Mouse (Mus musculus) CH12.LX (cell line): ENCODE results near the gene Cfap99. TPM values are rescaled to one million over a fixed set of nuclear protein-coding genes. Genes with fewer than 3 reads are reported as not detected.

Source experiments
- DNase-seq: peaks from one replicate; pipeline ENCODE4 v3.0.0-alpha.2; 2013; ENCODE audit errors: extremely low read depth
- H3K27ac ChIP-seq: 2 replicates; pipeline ENCODE4 v1.5.1; 2012; ENCODE audit warnings: low read depth, mild to moderate bottlenecking, control low read depth, moderate library complexity; ENCODE audit not compliant: insufficient read depth
- H3K27me3 ChIP-seq: replicated peaks from 2 replicates; pipeline ENCODE3; 2012; ENCODE audit warnings: inconsistent platforms
- H3K36me3 ChIP-seq, 2 experiments: replicated peaks in 1 of 2; 2 replicates each; pipeline versions ENCODE3 to v1.6.1; 2012; ENCODE audit warnings: inconsistent platforms in 1 of 2, low read length in 1 of 2, mild to moderate bottlenecking in 1 of 2, mixed read lengths in 1 of 2, moderate library complexity in 1 of 2; ENCODE audit not compliant: control insufficient read depth in 1 of 2, insufficient read depth in 1 of 2
- H3K4me1 ChIP-seq, 2 experiments: 2 replicates each; pipeline ENCODE4 v1.6.1; 2012; ENCODE audit warnings: inconsistent platforms in 1 of 2, moderate library complexity in 1 of 2; ENCODE audit not compliant: insufficient read depth in 2 of 2, control insufficient read depth in 1 of 2
- H3K4me2 ChIP-seq: 2 replicates; pipeline ENCODE4 v1.6.1; 2012; ENCODE audit warnings: low read depth, mild to moderate bottlenecking, control low read depth; ENCODE audit not compliant: poor library complexity, insufficient read depth, severe bottlenecking
- H3K4me3 ChIP-seq, 3 experiments: fragments of 150-350 bp in 1 of 3; sonication (generic) in 1 of 3; replicated peaks in 1 of 3; 2 replicates each; pipeline versions ENCODE3 to v1.5.1; 2011 to 2012; ENCODE audit warnings: low read depth in 2 of 3, low read length in 2 of 3, mild to moderate bottlenecking in 2 of 3, moderate library complexity in 2 of 3, control low read depth in 1 of 3, improper control_type of control experiment in 1 of 3, inconsistent platforms in 1 of 3, mixed read lengths in 1 of 3; ENCODE audit not compliant: poor library complexity in 1 of 3
- H3K79me2 ChIP-seq: replicated peaks from 2 replicates; pipeline ENCODE4 v1.6.1; 2012; ENCODE audit warnings: mild to moderate bottlenecking, moderate library complexity; ENCODE audit not compliant: control insufficient read depth, poor library complexity, insufficient read depth, severe bottlenecking; ENCODE audit errors: extremely low read depth
- H3K9ac ChIP-seq: 2 replicates; pipeline ENCODE4 v1.6.1; 2012; ENCODE audit warnings: low read depth, mild to moderate bottlenecking, control low read depth, moderate library complexity; ENCODE audit not compliant: insufficient read depth
- H3K9me3 ChIP-seq: replicated peaks from 2 replicates; pipeline ENCODE3; 2012; ENCODE audit warnings: low read length, inconsistent platforms, mixed read lengths
- BHLHE40 ChIP-seq: IDR thresholded peaks from 2 replicates; pipeline ENCODE4 v1.6.1; 2011; ENCODE audit warnings: mild to moderate bottlenecking, low read depth, low read length, improper control_type of control experiment
- CHD1 ChIP-seq: IDR thresholded peaks from 2 replicates; pipeline ENCODE4 v1.6.1; 2012; ENCODE audit warnings: low read depth, low read length, improper control_type of control experiment, inconsistent platforms
- CHD2 ChIP-seq: IDR thresholded peaks from 2 replicates; pipeline ENCODE4 v1.6.1; 2011; ENCODE audit warnings: low read length, improper control_type of control experiment
- CTCF ChIP-seq, 2 experiments: IDR thresholded peaks in 1 of 2; conservative IDR thresholded peaks in 1 of 2; 2 replicates each; pipeline ENCODE4 v1.5.1; 2011 to 2012; ENCODE audit warnings: low read depth in 2 of 2, low read length in 2 of 2, improper control_type of control experiment in 1 of 2, inconsistent platforms in 1 of 2, mild to moderate bottlenecking in 1 of 2, moderate library complexity in 1 of 2
- EP300 ChIP-seq: IDR thresholded peaks from 2 replicates; pipeline ENCODE4 v1.6.1; 2011; ENCODE audit warnings: low read length, improper control_type of control experiment
- ETS1 ChIP-seq: conservative IDR thresholded peaks from 2 replicates; pipeline ENCODE4 v1.6.1; 2012; ENCODE audit warnings: low read depth, mild to moderate bottlenecking, inconsistent platforms, low read length, improper control_type of control experiment, moderate library complexity
- HCFC1 ChIP-seq: IDR thresholded peaks from 2 replicates; pipeline ENCODE4 v1.6.1; 2012; ENCODE audit warnings: low read depth, mild to moderate bottlenecking, inconsistent platforms, low read length, improper control_type of control experiment
- MAFK ChIP-seq: IDR thresholded peaks from 2 replicates; pipeline ENCODE4 v1.6.1; 2011; ENCODE audit warnings: low read length, improper control_type of control experiment; ENCODE audit not compliant: insufficient replicate concordance
- MAX ChIP-seq: IDR thresholded peaks from 2 replicates; pipeline ENCODE4 v1.6.1; 2011; ENCODE audit warnings: low read length, improper control_type of control experiment
- MAZ ChIP-seq: IDR thresholded peaks from 2 replicates; pipeline ENCODE4 v1.6.1; 2012; ENCODE audit warnings: low read depth, mild to moderate bottlenecking, inconsistent platforms, low read length, improper control_type of control experiment, moderate library complexity
- MEF2A ChIP-seq: IDR thresholded peaks from 2 replicates; pipeline ENCODE4 v1.6.1; 2014; ENCODE audit warnings: low read depth, mild to moderate bottlenecking, inconsistent platforms, low read length, improper control_type of control experiment, borderline replicate concordance
- MYC ChIP-seq: IDR thresholded peaks from 2 replicates; pipeline ENCODE4 v1.6.1; 2011; ENCODE audit warnings: low read depth, mild to moderate bottlenecking, improper control_type of control experiment, low read length
- NELFE ChIP-seq: IDR thresholded peaks from 2 replicates; pipeline ENCODE4 v1.6.1; 2011; ENCODE audit warnings: low read depth, low read length, improper control_type of control experiment
- PAX5 ChIP-seq: IDR thresholded peaks from 2 replicates; pipeline ENCODE4 v1.6.1; 2012; ENCODE audit warnings: low read length, inconsistent platforms, mixed read lengths
- SIN3A ChIP-seq: IDR thresholded peaks from 2 replicates; pipeline ENCODE4 v1.6.1; 2012; ENCODE audit warnings: low read length, improper control_type of control experiment, inconsistent platforms
- TCF12 ChIP-seq: IDR thresholded peaks from 2 replicates; pipeline ENCODE4 v1.6.1; 2014; ENCODE audit warnings: low read depth, mild to moderate bottlenecking, inconsistent platforms, low read length, improper control_type of control experiment
- USF1 ChIP-seq: IDR thresholded peaks from 2 replicates; pipeline ENCODE4 v1.6.1; 2014; ENCODE audit warnings: low read depth, mild to moderate bottlenecking, inconsistent platforms, low read length, improper control_type of control experiment
- ZC3H11A ChIP-seq: IDR thresholded peaks from 2 replicates; pipeline ENCODE4 v1.6.1; 2012; ENCODE audit warnings: low read depth, mild to moderate bottlenecking, inconsistent platforms, low read length, improper control_type of control experiment
- ZKSCAN1 ChIP-seq: IDR thresholded peaks from 2 replicates; pipeline ENCODE4 v1.6.1; 2012; ENCODE audit warnings: low read depth, inconsistent platforms, low read length, improper control_type of control experiment, borderline replicate concordance
- ZNF384 ChIP-seq: IDR thresholded peaks from 2 replicates; pipeline ENCODE4 v1.6.1; 2012; ENCODE audit warnings: low read depth, low read length, improper control_type of control experiment, inconsistent platforms
- dilution Hi-C: fragments of 300-500 bp; cut with MboI; formaldehyde crosslinking; loops from 2 replicates; pipeline ENCODE4 v1.14.3; 2020; ENCODE audit warnings: low sequenced_read_pairs; ENCODE audit not compliant: extremely low pct_unique_long_range_greater_than_20kb, extremely low pct_ligation_motif_present
- in situ Hi-C: fragments of 300-500 bp; cut with MboI; formaldehyde crosslinking; loops from 3 replicates; pipeline ENCODE4 v1.14.3; 2019; ENCODE audit warnings: low sequenced_read_pairs, low pct_ligation_motif_present, low pct_unique_long_range_greater_than_20kb, mixed read lengths
- polyA plus RNA-seq: library from polyadenylated mRNA; unstranded; fragments of >175 nt; gene quantifications from 2 replicates; pipeline ENCODE4 v1.2.1, GENCODE M21; 2012; ENCODE audit warnings: low read depth; ENCODE audit not compliant: insufficient read length
- total RNA-seq, 2 experiments: library from RNA; depleted of rRNA; stranded (reverse); fragments of 300-350 nt in 1 of 2; fragments of >200 nt in 1 of 2; gene quantifications; 2 replicates each; pipeline ENCODE4 v1.2.3; 2012 to 2014

The Cfap99 gene
- total and polyA plus RNA-seq, 3 experiments = not detected

DNA sequence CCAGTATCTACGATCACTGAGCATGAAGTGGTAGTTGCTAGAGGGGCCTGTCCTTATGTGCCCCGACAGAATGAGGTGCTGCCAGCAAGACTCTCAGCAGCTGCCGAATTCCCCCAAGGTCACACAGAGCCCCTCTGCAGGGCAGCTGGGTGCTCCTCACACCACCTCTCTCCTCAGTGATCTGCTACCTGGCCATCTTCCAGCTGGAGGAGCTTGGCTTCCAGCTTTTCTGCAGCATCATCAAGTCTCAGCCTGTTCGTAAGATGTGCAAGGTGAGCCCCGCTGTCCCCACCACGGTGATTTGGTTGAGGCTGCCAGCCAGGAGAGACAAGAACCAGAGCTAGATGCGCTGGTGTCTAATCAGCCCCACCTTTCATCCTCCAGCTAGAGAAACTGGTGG, 14.0 kb downstream of the Cfap99 start:
- no peaks in the 10 kb centered on the region for H3K79me2 ChIP-seq
- no peak overlapping the region for H3K4me3 ChIP-seq
- H3K4me2 ChIP-seq = no peak overlapping the region
- peaks cover 40% of the 10 kb centered on the region for H3K27me3 ChIP-seq
- H3K9ac ChIP-seq = no peak overlapping the region
- peaks cover 0 to 4% of the 10 kb centered on the region in 2 experiments; a peak in 1 of 4 replicates for H3K4me1 ChIP-seq
- H3K27ac ChIP-seq = no peak overlapping the region
- H3K36me3 ChIP-seq = no peaks in the 10 kb centered on the region
- TF ChIP-seq MEF2A (no peak), ZKSCAN1 (no peak), MAZ (no peak), CHD2 (no peak), ZNF384 (no peak), TCF12 (no peak), ZC3H11A (no peak), MYC (no peak), PAX5 (no peak), USF1 (no peak), ETS1 (no peak), NELFE (no peak), CHD1 (no peak), SIN3A (no peak), MAX (no peak), MAFK (no peak), CTCF (conservative IDR thresholded peaks at IDR 0.05 in 1 of 2, IDR thresholded peaks at IDR 0.05 in 1 of 2; ENCODE audit: low read depth in 2 of 2, low read length in 2 of 2) (no peak), EP300 (no peak), HCFC1 (no peak), BHLHE40 (no peak)
- TF ChIP-seq, all 38 proteins: peak for 0
- no peak for DNase-seq
- in situ Hi-C loops (no loop called here), dilution Hi-C loops (no loop called here)
- no peaks in the 10 kb centered on the region for H3K9me3 ChIP-seq

DNA sequence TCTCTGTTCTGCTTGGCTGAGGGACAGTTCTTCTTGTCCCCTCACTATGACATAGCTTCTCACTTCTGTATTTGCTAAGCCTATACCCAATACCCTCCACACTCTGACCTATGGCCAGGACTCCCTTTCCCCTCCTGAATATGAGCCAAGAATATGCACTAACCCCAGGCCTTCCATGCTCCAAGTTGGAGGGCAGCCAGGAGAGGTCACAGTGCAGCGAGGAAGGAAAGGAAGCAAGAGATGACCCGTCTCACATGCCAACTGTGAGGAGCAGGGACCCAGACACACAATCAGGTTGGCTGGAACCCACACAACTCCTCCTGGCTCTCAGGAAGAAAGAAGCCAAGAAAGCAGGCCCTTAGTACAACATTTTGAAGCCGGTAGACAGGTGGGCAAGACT, 20.6 kb downstream of the Cfap99 start:
- Histone ChIP-seq H3K9me3 (no peaks in the 10 kb centered on the region), H3K4me2 (no peak overlapping the region), H3K4me1 (peaks cover 0 to 4% of the 10 kb centered on the region in 2 experiments; a peak in 1 of 4 replicates), H3K27me3 (peaks cover 20% of the 10 kb centered on the region), H3K36me3 (no peaks in the 10 kb centered on the region), H3K27ac (no peak overlapping the region)
- in situ Hi-C loops (no loop called here), dilution Hi-C loops (no loop called here)
- no peak for DNase-seq
- TF ChIP-seq ETS1 (no peak), MAFK (no peak)
- TF ChIP-seq, all 38 proteins: peak for 0
- Histone ChIP-seq H3K4me3 (no peak overlapping the region), H3K9ac (no peak overlapping the region), H3K79me2 (no peaks in the 10 kb centered on the region)
